ENCODE assay signal across 16 mouse cellular contexts in the genomic region with DNA sequence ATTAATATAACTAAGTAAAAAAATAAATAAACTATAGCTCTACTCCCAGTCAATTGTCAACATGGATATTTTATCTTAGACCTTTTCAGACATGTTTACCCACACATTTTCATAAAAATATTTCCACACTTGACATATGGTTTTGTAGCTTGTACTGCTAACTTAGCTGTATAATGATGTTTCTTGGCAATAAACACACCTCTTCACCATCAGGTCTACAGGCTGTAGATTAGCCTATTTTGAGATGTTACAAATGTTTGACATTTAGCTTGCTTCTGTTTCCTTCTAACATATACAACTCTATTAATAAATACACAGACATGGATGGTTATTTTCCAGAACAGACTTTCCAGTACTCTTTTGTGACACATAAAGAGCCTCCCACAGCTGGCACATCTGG.
"Had no signal": no experiment of that assay in that cellular context is flagged by ENCODE, and none has a peak within 500 bp of the region (broad histone marks: within the 10 kb centered on the region; RNA-seq: fewer than 3 reads in every experiment).

No protein-coding gene starts in this region.

- H3K27ac ChIP-seq: neural tube, embryonic 13.5 days; neural tube, embryonic 15.5 days; stomach, embryonic 15.5 days; stomach, postnatal 0 days had no signal

- H3K4me1 ChIP-seq: stomach, embryonic 15.5 days had no signal

- H3K9ac ChIP-seq: neural tube, embryonic 13.5 days; neural tube, embryonic 15.5 days; stomach, embryonic 15.5 days had no signal

- H3K4me2 ChIP-seq: neural tube, embryonic 13.5 days; neural tube, embryonic 15.5 days; stomach, embryonic 15.5 days had no signal

- DNase-seq: retina, postnatal 1 day; right cerebral cortex, adult 18-20 months; right cerebral cortex, postnatal 14 days; right cerebral cortex, postnatal 25 days; right cerebral cortex, postnatal 4 days; spleen, adult 18-20 months; thymus, adult 18-20 months; thymus, adult 2 months; thymus, postnatal 14 days; thymus, postnatal 25 days; thymus, postnatal 36 days; thymus, postnatal 4 days had no signal

- H3K9me3 ChIP-seq: neural tube, embryonic 13.5 days; neural tube, embryonic 15.5 days; stomach, embryonic 15.5 days had no signal

- H3K36me3 ChIP-seq: neural tube, embryonic 13.5 days; neural tube, embryonic 15.5 days; stomach, embryonic 15.5 days had no signal

- H3K27me3 ChIP-seq: neural tube, embryonic 13.5 days; neural tube, embryonic 15.5 days; stomach, embryonic 15.5 days had no signal

- H3K4me3 ChIP-seq: neural tube, embryonic 13.5 days; neural tube, embryonic 15.5 days; stomach, embryonic 15.5 days had no signal
